Mouse (Mus musculus) left cerebral cortex, adult 11 months (tissue): ENCODE measurements around the gene Rev1.

Experiments used
- DNase-seq: peaks from one replicate; pipeline ENCODE4 v3.0.0; 2022; ENCODE audit warnings: low spot score

Gene Rev1

GRCm38 (mm10) chr1:38129501-38130267 lies at the start of gene Rev1:
Gene Rev1 (minus strand): TSS chr1:38129801.
- peak; percentile 93 for DNase-seq

- no peak for DNase-seq
These were observed 49.3 kb upstream of the Rev1 start for GRCm38 (mm10) chr1:38178929-38179328.

- DNase-seq = no peak
These were observed 46.5 kb upstream of the Rev1 start for GRCm38 (mm10) chr1:38176077-38176476.

- DNase-seq = no peak
These were observed 42.3 kb upstream of the Rev1 start for GRCm38 (mm10) chr1:38171874-38172273.

- DNase-seq = no peak
These were observed 36.1 kb upstream of the Rev1 start for GRCm38 (mm10) chr1:38165696-38166095.

- no peak for DNase-seq
These were observed 20.5 kb upstream of the Rev1 start for GRCm38 (mm10) chr1:38150086-38150485.

GRCm38 (mm10) chr1:38146008-38146407 lies 16.4 kb upstream of the Rev1 start:
- no peak for DNase-seq

- no peak for DNase-seq
These were observed 11.8 kb upstream of the Rev1 start for GRCm38 (mm10) chr1:38141371-38141770.

- no peak for DNase-seq
These were observed 11.3 kb upstream of the Rev1 start for GRCm38 (mm10) chr1:38140911-38141310.

GRCm38 (mm10) chr1:38139396-38139795 lies 9.8 kb upstream of the Rev1 start:
- DNase-seq = no peak

GRCm38 (mm10) chr1:38132942-38133341 lies 3.3 kb upstream of the Rev1 start:
- no peak for DNase-seq

- no peak for DNase-seq
These were observed 1.3 kb upstream of the Rev1 start for GRCm38 (mm10) chr1:38130715-38131483.

- peak; percentile 13 for DNase-seq
These were observed 623 bp downstream of the Rev1 start for GRCm38 (mm10) chr1:38128919-38129436.

- no peak for DNase-seq
These were observed 2.6 kb downstream of the Rev1 start for GRCm38 (mm10) chr1:38127036-38127435.

GRCm38 (mm10) chr1:38126426-38126825 lies 3.2 kb downstream of the Rev1 start:
- DNase-seq = no peak

GRCm38 (mm10) chr1:38124261-38124660 lies 5.3 kb downstream of the Rev1 start:
- DNase-seq = no peak

GRCm38 (mm10) chr1:38120877-38121276 lies 8.7 kb downstream of the Rev1 start:
- DNase-seq = no peak

GRCm38 (mm10) chr1:38118624-38119023 lies 11.0 kb downstream of the Rev1 start:
- no peak for DNase-seq

- DNase-seq = no peak
These were observed 19.8 kb downstream of the Rev1 start for GRCm38 (mm10) chr1:38109786-38110185.

GRCm38 (mm10) chr1:38103813-38104212 lies 25.8 kb downstream of the Rev1 start:
- DNase-seq = no peak

- DNase-seq = no peak
These were observed 26.4 kb downstream of the Rev1 start for GRCm38 (mm10) chr1:38103214-38103613.

- DNase-seq = no peak
These were observed 48.3 kb downstream of the Rev1 start for GRCm38 (mm10) chr1:38081316-38081715.

- DNase-seq = no peak
These were observed 58.3 kb downstream of the Rev1 start for GRCm38 (mm10) chr1:38071326-38071725.
